Mouse (Mus musculus) left cerebral cortex, adult 9 months (tissue): ENCODE data around the gene Jph4.
A peak's percentile ranks its signal among the peaks of the same experiment; 100 is the strongest.

ENCODE experiments used
- DNase-seq, 2 experiments: peaks; one replicate each; pipeline ENCODE4 v3.0.0; 2022; ENCODE audit warnings: low spot score in 2 of 2

Jph4 gene

GRCm38 (mm10) chr14:55095263-55095662 lies 21.5 kb downstream of the Jph4 start:
- no peak for DNase-seq

DNA sequence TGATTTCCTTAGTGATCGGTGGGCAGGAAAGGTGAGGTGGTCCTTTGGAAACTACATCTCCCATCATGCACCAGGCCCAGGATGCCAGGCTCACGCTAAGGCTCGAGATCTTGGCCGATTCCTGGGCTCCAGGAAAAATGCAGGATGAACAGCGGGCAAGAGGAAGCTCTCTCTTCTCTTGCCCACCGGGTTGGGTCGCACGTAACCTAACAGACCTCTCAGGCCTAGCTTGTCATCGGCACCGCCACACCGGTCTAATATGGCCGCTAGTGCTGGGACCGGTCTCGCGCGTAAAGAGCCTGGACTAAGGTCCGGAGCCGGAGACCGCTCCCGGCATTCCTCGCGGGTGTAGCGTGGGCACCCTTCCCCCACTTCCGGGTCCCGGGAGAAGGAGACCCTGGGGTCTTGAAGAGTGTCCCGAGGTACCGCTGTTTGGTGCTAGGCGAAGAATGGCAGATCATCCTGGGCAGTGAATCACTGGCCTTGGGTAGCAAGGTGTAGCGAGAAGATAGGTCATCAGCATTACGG lies 22.0 kb downstream of the Jph4 start, which contains the start of gene Thtpa:
Gene Thtpa (plus strand): TSS at position 81 of the 528 bp plus-strand sequence.
- peak in 1 of 2 experiments; percentile 79 for DNase-seq

GRCm38 (mm10) chr14:55093927-55094326 lies 22.8 kb downstream of the Jph4 start:
- no peak for DNase-seq

DNA sequence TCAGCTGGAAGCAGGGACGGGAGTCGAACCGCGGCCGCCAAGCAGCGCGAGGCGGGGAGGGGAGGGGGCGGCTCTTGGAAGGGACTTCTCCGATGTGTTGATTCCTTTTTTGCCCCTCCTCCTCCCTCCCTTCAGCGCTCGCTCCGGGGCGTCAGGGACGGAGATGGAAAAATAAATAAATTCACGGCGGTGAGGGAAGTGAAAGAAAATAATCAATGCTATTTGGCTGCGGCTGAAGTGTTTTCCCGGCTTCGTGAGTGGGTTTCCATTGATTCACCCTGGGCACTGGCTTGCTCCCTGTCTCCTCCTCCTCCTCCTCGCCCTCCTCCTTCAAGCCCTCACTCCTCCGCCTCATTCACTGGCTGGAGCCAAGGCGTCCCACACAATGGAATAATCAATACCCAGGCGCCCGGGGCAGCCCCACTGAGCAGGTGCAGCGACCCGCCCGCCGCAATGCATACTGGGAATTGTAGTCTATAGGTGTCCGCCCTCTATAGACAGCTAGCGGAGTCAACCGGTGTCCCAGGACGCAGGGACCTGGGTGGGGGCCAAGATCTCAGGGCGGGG lies 24.6 kb downstream of the Jph4 start, which contains the start of gene Zfhx2:
Gene Zfhx2 (minus strand): TSS at position 314 of the 567 bp plus-strand sequence.
- peak; percentile 89 to 97 for DNase-seq

DNA sequence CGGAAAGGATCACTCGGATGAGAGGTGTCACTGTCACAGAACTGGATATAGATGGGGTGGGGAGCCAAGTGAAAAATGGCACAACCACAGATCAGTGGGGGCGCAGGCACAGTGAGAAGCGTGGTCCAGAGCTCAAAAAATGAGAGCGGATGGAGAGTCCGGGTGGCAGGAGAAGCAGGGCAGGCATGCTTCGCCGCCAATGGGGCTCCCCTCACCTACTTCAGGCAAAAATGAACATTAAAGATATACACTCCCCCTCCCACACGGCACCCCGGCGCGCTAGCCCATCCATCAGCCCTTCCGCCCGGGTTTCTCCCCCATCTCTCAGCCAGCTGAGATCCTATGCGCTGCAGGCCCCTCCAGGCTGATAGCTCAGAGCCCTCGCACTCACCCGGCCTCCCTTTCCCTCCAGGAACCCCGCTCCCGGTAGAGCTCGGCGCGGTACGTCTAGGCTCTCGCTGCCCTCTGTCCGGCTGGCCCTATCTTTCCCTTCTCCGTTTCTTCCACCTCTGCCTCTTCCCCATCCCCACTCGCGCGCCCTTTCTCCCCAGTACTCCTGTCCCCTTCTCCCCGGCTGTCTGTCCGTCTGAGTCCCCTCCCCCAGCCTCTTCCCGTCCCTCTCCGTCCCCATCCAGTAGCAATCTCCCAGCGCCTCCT lies 25.4 kb downstream of the Jph4 start:
- DNase-seq, result no peak

- peak in 1 of 2 experiments; percentile 71 for DNase-seq
Measured at GRCm38 (mm10) chr14:55089199-55089947, 27.4 kb downstream of the Jph4 start.

DNA sequence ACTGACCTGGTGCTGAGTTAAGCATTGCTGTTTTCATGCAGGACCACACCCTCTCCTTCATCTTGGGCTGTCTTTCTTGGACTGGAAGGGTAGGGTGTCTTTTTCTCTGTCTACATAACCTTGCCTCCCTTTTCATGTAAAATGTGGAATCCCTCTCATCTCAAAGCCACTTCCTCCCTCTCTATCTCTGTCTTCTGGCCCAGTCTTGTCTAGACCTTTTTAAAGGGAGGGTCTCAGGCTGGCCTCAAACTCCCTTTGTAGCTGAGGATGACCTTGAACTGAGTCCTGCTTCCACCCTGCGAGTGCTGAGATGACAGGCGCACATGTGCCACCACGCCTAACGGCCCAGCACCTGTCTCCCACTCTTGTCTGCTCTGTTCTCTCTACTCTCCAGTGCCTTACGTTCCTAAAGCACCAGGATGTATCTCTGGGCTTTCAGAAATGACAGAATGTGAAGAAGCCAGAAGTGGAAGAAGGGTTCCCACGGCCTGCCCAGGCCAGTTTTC lies 30.7 kb downstream of the Jph4 start:
- no peak for DNase-seq

GRCm38 (mm10) chr14:55085324-55086008 lies 31.3 kb downstream of the Jph4 start:
- DNase-seq, result no peak

DNA sequence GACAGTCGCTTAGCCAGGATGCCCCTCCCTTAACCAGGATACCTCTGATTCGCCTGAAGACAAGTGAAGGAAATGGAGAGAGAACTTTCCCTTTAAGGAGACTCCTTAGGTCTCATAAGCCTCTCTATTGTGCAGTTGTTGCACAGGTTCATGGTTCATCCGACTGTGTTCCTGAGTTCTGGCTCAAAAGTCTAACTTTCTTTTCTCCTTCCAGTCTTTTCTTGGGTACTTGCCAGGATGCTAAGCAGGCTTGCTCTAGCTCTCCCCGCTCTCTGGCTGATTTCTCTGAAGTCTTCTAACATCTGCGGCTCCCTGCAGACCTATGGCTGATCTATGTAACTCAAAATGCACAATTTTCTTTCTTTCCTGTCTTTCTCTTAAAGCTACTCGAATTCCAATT lies 33.3 kb downstream of the Jph4 start:
- DNase-seq, result no peak

DNA sequence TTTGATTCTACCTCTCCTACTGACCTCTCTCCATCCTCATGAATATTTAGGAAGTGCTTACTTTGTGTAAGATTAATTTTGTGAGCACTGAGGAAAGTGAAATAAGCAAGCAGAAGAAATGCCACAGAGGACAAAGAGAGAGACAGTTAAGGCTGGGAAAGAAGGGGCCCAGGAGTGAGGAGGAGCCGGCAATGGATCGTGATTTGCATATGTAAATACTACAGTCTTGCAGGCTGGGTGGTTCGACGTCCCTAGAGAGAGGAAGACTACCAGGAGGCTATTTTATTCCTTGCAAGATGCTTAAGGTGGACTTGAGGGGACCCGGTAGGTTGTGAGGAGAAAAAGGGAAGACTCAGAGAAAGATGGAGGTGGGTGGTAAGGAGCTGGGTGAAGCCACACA lies 35.6 kb downstream of the Jph4 start:
- no peak for DNase-seq

- DNase-seq, result peak in 1 of 2 experiments; percentile 76
Measured at GRCm38 (mm10) chr14:55079214-55079970, 37.3 kb downstream of the Jph4 start.

GRCm38 (mm10) chr14:55078366-55078989 lies 38.3 kb downstream of the Jph4 start:
- DNase-seq, result no peak

DNA sequence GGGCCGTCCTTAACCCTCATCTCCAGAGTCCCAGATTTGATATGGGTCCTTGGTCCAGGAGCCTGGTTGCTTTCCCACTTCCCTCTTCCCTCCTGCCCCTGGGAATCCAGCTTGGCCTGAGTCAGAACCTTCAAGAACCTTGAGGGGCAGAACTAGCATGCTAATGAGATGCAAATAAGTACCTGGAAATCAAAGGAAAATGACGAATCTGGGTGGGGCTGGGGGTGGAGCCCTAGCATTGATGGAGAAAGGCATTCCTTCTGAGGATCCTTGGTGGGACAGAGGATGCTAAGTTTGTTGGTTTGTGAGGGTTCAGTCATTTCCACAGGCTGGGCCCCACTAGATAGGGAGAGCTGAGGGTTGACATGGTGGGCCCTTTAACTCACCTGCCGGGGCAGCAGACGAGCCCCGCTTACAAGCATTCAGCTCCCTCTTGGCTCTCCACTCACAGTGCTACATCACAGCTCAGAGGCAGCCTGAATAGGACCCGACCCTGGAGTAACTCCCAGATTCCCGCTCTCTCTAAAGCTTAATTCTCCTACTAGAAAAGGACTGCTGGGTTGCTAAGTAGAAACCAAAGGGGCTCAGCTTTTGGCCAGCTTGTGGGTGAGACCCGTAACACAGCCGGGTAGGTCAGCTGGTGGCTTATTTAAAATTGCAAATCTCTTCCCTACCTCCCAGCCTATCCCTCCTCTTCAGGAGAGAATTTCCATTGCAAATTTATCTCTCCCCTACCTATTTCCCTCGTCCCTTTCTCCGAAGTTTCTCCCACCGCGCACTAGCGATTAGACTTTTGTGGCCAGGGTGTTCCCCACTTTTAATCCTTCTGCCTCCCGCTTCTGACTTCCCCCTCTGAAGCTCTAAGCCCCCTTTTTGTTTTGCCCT lies 39.0 kb downstream of the Jph4 start:
- DNase-seq, result no peak

DNA sequence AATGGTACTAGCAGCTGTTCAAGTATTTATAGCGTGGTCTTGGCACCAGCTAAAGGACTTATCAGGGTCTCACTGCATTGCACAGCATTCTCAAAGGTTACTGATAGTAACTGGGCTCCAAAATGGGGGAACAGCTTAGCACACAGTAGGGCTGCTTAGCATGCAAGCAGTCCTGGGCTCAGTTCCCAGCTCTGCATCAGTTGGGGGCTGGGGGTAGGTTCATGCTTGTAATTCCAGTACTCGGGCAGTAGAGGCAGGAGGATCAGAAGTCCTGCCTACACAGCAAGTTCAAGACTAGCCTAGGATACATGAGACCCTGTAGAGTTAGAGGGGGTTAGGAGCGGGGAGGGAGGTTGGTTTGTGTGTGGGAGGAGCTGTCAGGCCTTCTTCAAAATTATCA lies 39.8 kb downstream of the Jph4 start:
- DNase-seq, result no peak

- DNase-seq, result peak in 1 of 2 experiments; percentile 87
Measured at GRCm38 (mm10) chr14:55076224-55076623, 40.5 kb downstream of the Jph4 start.

DNA sequence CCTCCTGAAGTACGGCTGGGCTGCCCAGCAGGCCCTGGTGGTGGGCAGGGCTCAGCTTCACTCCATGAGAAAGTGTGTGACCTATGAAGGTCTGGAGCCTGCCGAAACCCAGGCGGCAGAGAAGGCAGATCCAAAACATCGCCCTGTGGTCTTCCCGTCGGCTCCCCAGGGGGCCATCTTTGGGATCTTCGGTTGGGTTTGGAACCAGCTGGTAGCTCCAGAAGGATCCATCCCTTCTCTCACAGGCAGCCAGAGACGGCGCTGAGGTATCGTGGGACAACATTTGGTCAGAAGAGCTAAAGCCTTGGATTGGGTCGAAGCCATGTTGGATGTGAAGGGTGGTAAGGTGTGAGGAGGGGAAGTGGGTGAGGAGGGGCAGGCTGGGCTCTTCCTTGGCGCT lies 42.3 kb downstream of the Jph4 start:
- no peak for DNase-seq

DNA sequence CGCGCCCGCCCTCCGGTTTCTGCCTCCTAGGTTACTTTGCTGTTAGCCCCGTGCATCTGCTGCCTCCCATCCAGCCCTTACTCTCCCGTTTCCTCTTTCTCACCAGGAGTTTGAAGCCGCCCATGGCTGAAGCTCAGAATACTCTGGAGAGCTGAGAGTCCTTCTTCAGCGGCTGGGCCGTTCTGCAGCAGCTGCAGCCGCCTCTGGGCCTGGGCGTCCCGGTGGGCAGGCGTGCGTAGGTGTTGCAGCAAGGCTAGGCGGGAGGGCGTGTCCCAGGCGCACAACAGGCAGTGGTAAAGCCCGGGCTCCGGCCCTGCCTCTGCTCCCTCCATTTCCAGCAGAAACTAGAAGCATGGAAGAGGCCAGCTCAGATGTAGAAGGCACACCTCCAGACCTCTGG lies 45.0 kb downstream of the Jph4 start:
- DNase-seq, result no peak

- DNase-seq, result no peak
Measured at GRCm38 (mm10) chr14:55066042-55066441, 50.7 kb downstream of the Jph4 start.

DNA sequence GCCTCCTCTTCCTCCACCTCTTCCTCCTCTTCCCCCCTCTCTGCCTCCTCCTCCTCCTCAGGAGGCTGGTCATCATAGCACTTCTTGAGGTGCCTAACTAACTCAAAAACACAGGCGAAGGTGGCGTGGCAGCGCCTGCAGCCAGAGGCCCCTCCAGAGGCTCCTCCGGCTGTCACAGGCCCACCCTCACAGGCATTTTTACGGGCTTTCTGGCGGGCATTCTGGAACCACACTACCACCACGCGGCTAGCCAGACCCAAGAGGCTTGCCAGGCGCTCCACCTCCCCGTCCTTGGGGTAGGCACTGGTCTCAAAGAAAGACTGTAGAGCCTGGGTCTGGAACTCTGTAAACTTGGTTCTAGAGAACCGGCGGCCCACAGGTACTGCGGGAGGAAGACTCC lies 51.3 kb downstream of the Jph4 start:
- no peak for DNase-seq
